Mouse (Mus musculus) liver, embryonic 13.5 days (tissue): ENCODE measurements around the gene Rap1gds1. TPM values are rescaled to one million over a fixed set of nuclear protein-coding genes. Genes with fewer than 3 reads are reported as not detected.

Experiments used
- ATAC-seq: fragments of 200-750 bp; cut with Nextera tagmentation; 2 replicates; pipeline ENCODE4 v1.8.0; 2017; ENCODE audit warnings: low read depth, mild to moderate bottlenecking, moderate number of reproducible peaks, moderate library complexity
- DNase-seq: peaks from one replicate; pipeline ENCODE4 v3.0.0; 2022
- H3K27ac ChIP-seq: fragments of 300-500 bp; sonication (generic); 2 replicates; pipeline ENCODE4 v1.5.1; 2015; ENCODE audit warnings: moderate library complexity, mild to moderate bottlenecking, inconsistent platforms
- H3K27me3 ChIP-seq: fragments of 300-500 bp; sonication (generic); 2 replicates; pipeline ENCODE4 v1.6.1; 2015; ENCODE audit warnings: mild to moderate bottlenecking, inconsistent platforms
- H3K36me3 ChIP-seq: fragments of 300-500 bp; sonication (generic); 2 replicates; pipeline ENCODE4 v1.6.1; 2015; ENCODE audit warnings: mild to moderate bottlenecking, inconsistent platforms
- H3K4me1 ChIP-seq: fragments of 300-500 bp; sonication (generic); replicated peaks from 2 replicates; pipeline ENCODE4 v1.6.1; 2015; ENCODE audit warnings: inconsistent platforms
- H3K4me2 ChIP-seq: fragments of 300-500 bp; sonication (generic); 2 replicates; pipeline ENCODE4 v1.6.1; 2015; ENCODE audit warnings: inconsistent platforms, mild to moderate bottlenecking, moderate library complexity
- H3K4me3 ChIP-seq: fragments of 300-500 bp; sonication (generic); replicated peaks from 2 replicates; pipeline ENCODE4 v1.5.1; 2015; ENCODE audit warnings: mild to moderate bottlenecking, inconsistent platforms
- H3K9ac ChIP-seq: fragments of 300-500 bp; sonication (generic); 2 replicates; pipeline ENCODE4 v1.6.1; 2015; ENCODE audit warnings: mild to moderate bottlenecking, inconsistent platforms
- H3K9me3 ChIP-seq: fragments of 300-500 bp; sonication (generic); replicated peaks from 2 replicates; pipeline ENCODE4 v1.6.1; 2016; ENCODE audit warnings: inconsistent platforms
- WGBS: fragments of 180-500 bp; shearing (Covaris S2); methylation state at CpG from one replicate; pipeline ENCODE4 v1.1.7; 2015; ENCODE audit not compliant: insufficient replicate concordance; 5-methylcytosine and 5-hydroxymethylcytosine counted together
- polyA plus RNA-seq: library from polyadenylated mRNA; unstranded; fragments of >200 nt; fragmentation: Nextera tagmentation; extraction: Ambion mirVana; gene quantifications from 2 replicates; pipeline ENCODE4 v1.2.1, GENCODE M21; 2015

The Rap1gds1 gene
- polyA plus RNA-seq, 1 experiment from 2014 or later, result 18.2 TPM

GRCm38 (mm10) chr3:138991367-138991766, 83.6 kb downstream of the Rap1gds1 start:
- no peaks in the 10 kb centered on the region; the same call in 1 of the 2 replicates for H3K4me1 ChIP-seq
- no peak for DNase-seq
- no peak overlapping the region for H3K4me3 ChIP-seq
- no peak for ATAC-seq
- H3K36me3 ChIP-seq, result peaks cover 3% of the 10 kb centered on the region; the same call in 1 of the 2 replicates
- WGBS, result 70% methylated on average over 1 of the region's 1 CpGs
- H3K4me2 ChIP-seq, result no peak overlapping the region
- no peaks in the 10 kb centered on the region for H3K9me3 ChIP-seq
- H3K27ac ChIP-seq, result no peak overlapping the region
- H3K9ac ChIP-seq, result no peak overlapping the region
- H3K27me3 ChIP-seq, result no peaks in the 10 kb centered on the region

- no peaks in the 10 kb centered on the region for H3K27me3 ChIP-seq
- 43% methylated on average over 7 of the region's 7 CpGs for WGBS
- no peaks in the 10 kb centered on the region for H3K9me3 ChIP-seq
- H3K36me3 ChIP-seq, result peaks cover 3% of the 10 kb centered on the region; the same call in 1 of the 2 replicates
- DNase-seq, result no peak
- no peak overlapping the region for H3K27ac ChIP-seq
- H3K9ac ChIP-seq, result no peak overlapping the region
- H3K4me1 ChIP-seq, result no peaks in the 10 kb centered on the region; the same call in 1 of the 2 replicates
- H3K4me2 ChIP-seq, result no peak overlapping the region
- H3K4me3 ChIP-seq, result no peak overlapping the region
- ATAC-seq, result peak; percentile 47
These were observed 85.9 kb downstream of the Rap1gds1 start for GRCm38 (mm10) chr3:138989141-138989540.

- Histone ChIP-seq H3K36me3 (peaks cover 3% of the 10 kb centered on the region; the same call in 1 of the 2 replicates), H3K9ac (no peak overlapping the region), H3K9me3 (no peaks in the 10 kb centered on the region), H3K27ac (no peak overlapping the region), H3K4me2 (no peak overlapping the region), H3K4me1 (no peaks in the 10 kb centered on the region; the same call in 1 of the 2 replicates), H3K4me3 (no peak overlapping the region), H3K27me3 (no peaks in the 10 kb centered on the region)
- no peak for DNase-seq
- ATAC-seq, result no peak
- WGBS, result 80% methylated on average over 5 of the region's 5 CpGs
These were observed 87.0 kb downstream of the Rap1gds1 start for GRCm38 (mm10) chr3:138988004-138988403.

DNA sequence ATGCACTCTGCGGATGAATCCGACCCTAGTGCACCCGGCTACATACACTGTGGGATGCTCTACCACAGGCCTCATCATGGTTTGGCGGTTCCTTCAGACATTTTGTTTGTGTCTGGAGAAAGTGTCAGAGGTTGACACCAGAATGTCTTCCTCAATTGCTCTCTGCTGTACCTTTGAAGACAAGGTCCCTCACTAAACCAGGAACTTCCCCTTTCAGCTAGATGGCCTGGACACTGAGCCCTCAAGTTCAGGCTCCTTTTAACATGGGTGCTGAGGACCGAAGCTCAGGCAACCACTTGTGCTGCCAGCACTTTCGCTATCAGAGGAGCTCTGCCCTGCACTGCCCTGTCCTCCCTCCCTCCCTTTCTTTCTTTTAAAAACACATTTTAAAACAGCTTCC, 92.8 kb downstream of the Rap1gds1 start:
- no peaks in the 10 kb centered on the region for H3K4me1 ChIP-seq
- no peak overlapping the region for H3K27ac ChIP-seq
- H3K4me2 ChIP-seq, result no peak overlapping the region
- peaks cover under 1% of the 10 kb centered on the region; the same call in 1 of the 2 replicates for H3K36me3 ChIP-seq
- no peak overlapping the region for H3K4me3 ChIP-seq
- H3K9me3 ChIP-seq, result no peaks in the 10 kb centered on the region
- 79% methylated on average over 6 of the region's 6 CpGs for WGBS
- ATAC-seq (no peak), DNase-seq (no peak)
- H3K9ac ChIP-seq, result no peak overlapping the region
- no peaks in the 10 kb centered on the region for H3K27me3 ChIP-seq

- Histone ChIP-seq H3K4me2 (no peak overlapping the region), H3K36me3 (no peaks in the 10 kb centered on the region), H3K27me3 (no peaks in the 10 kb centered on the region), H3K4me1 (no peaks in the 10 kb centered on the region), H3K9me3 (no peaks in the 10 kb centered on the region), H3K9ac (no peak overlapping the region), H3K4me3 (no peak overlapping the region), H3K27ac (no peak overlapping the region)
- DNase-seq, result no peak
- 83% methylated on average over 1 of the region's 1 CpGs for WGBS
- ATAC-seq, result no peak
These were observed 97.6 kb downstream of the Rap1gds1 start for GRCm38 (mm10) chr3:138977413-138977812.

- Histone ChIP-seq H3K9me3 (no peaks in the 10 kb centered on the region), H3K4me3 (no peak overlapping the region), H3K9ac (no peak overlapping the region), H3K4me2 (no peak overlapping the region), H3K36me3 (peaks cover 6% of the 10 kb centered on the region), H3K4me1 (peaks cover 3% of the 10 kb centered on the region), H3K27ac (no peak overlapping the region), H3K27me3 (no peaks in the 10 kb centered on the region)
- DNase-seq, result no peak
- no peak for ATAC-seq
- WGBS, result 85% methylated on average over 9 of the region's 9 CpGs
These were observed 107.4 kb downstream of the Rap1gds1 start for GRCm38 (mm10) chr3:138967627-138968026.

GRCm38 (mm10) chr3:138958527-138958926, 116.5 kb downstream of the Rap1gds1 start:
- H3K4me2 ChIP-seq, result no peak overlapping the region
- H3K9ac ChIP-seq, result no peak overlapping the region
- H3K36me3 ChIP-seq, result peaks cover 43% of the 10 kb centered on the region
- H3K4me1 ChIP-seq, result peaks cover 3% of the 10 kb centered on the region
- 72% methylated on average over 8 of the region's 8 CpGs for WGBS
- no peaks in the 10 kb centered on the region for H3K27me3 ChIP-seq
- H3K27ac ChIP-seq, result no peak overlapping the region
- no peaks in the 10 kb centered on the region for H3K9me3 ChIP-seq
- no peak for ATAC-seq
- H3K4me3 ChIP-seq, result no peak overlapping the region
- DNase-seq, result no peak

DNA sequence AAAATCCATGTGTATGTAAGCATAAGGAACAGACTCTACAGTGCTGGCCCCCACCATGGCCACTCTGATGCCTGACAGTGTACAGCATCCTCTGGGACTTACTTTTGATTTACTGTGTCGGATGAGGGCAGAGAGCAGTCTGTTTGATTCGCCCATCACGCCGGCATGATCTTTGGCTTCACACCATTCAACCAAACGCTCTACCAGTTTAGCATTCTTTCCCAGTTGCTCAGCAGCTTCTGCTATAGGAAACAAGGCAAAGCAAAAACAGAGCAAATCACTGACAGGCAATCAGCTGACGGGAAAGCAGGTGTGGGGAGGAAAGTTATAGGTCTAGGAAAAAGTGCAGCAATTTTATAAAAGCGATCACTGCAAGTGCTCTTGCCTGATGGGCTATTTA, 119.8 kb downstream of the Rap1gds1 start:
- Histone ChIP-seq H3K4me3 (no peak overlapping the region), H3K36me3 (peaks cover 41% of the 10 kb centered on the region)

DNA sequence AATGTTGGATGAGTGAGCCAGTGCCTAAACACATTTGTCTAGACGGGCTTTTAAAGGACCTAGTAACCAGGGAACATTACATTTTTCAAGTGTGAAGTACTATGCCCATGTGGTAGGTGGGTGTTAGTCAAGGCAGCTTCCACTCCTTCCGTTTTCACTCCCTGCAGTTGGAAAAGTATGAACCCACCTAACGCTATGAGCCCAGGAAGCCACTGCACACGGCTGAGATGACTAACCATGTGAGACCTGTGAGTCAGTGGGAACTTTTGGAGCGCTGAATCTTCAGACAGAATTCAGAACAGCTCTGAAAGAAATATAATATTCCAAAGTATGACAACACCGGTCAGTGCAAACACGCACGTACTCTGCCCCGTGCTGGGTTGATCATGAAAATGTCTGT, 125.9 kb downstream of the Rap1gds1 start:
- no peaks in the 10 kb centered on the region for H3K27me3 ChIP-seq
- H3K4me1 ChIP-seq, result no peaks in the 10 kb centered on the region
- no peak overlapping the region for H3K4me3 ChIP-seq
- H3K27ac ChIP-seq, result no peak overlapping the region
- ATAC-seq, result no peak
- WGBS, result 88% methylated on average over 9 of the region's 9 CpGs
- H3K9ac ChIP-seq, result no peak overlapping the region
- H3K9me3 ChIP-seq, result no peaks in the 10 kb centered on the region
- H3K36me3 ChIP-seq, result peaks cover 35% of the 10 kb centered on the region
- no peak overlapping the region for H3K4me2 ChIP-seq
- no peak for DNase-seq

More for the DNA sequence above, 119.8 kb downstream of the Rap1gds1 start:
- Histone ChIP-seq H3K4me1 (no peaks in the 10 kb centered on the region), H3K27me3 (no peaks in the 10 kb centered on the region), H3K27ac (no peak overlapping the region), H3K4me2 (no peak overlapping the region), H3K9ac (no peak overlapping the region), H3K9me3 (no peaks in the 10 kb centered on the region)
- no peak for ATAC-seq
- 83% methylated on average over 7 of the region's 7 CpGs for WGBS
- DNase-seq, result no peak

- Histone ChIP-seq H3K4me2 (no peak overlapping the region), H3K4me1 (no peaks in the 10 kb centered on the region), H3K27ac (no peak overlapping the region), H3K27me3 (no peaks in the 10 kb centered on the region), H3K4me3 (no peak overlapping the region), H3K36me3 (peaks cover 38% of the 10 kb centered on the region), H3K9ac (no peak overlapping the region), H3K9me3 (no peaks in the 10 kb centered on the region)
- 87% methylated on average over 3 of the region's 3 CpGs for WGBS
- DNase-seq, result no peak
- no peak for ATAC-seq
These were observed 129.5 kb downstream of the Rap1gds1 start for GRCm38 (mm10) chr3:138945516-138945915.

DNA sequence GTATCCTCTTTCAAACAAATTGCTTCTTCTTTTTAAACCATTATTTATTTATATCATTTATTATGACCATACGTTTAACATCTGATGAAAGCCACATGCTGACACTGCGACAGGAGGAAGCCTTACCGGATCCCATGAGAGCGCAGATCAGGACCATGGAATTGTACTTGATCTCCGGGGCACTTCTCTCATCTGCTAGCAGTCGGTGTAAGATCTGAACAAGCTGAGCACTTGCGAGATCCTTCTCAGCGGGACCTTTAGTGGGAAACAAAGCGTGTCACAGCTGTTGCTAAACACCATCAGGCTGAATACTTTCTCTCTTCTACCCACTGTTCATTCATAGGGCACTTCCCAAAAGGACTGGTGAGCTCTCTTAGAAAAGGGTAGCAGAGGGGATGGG, 133.4 kb downstream of the Rap1gds1 start:
- 77% methylated on average over 9 of the region's 9 CpGs for WGBS
- H3K27me3 ChIP-seq, result no peaks in the 10 kb centered on the region
- H3K27ac ChIP-seq, result no peak overlapping the region
- no peaks in the 10 kb centered on the region for H3K4me1 ChIP-seq
- no peak overlapping the region for H3K4me2 ChIP-seq
- DNase-seq (no peak), ATAC-seq (no peak)
- H3K36me3 ChIP-seq, result peaks cover 46% of the 10 kb centered on the region
- no peak overlapping the region for H3K4me3 ChIP-seq
- H3K9me3 ChIP-seq, result no peaks in the 10 kb centered on the region
- H3K9ac ChIP-seq, result no peak overlapping the region

- no peak overlapping the region for H3K4me2 ChIP-seq
- no peak overlapping the region for H3K9ac ChIP-seq
- ATAC-seq, result no peak
- H3K9me3 ChIP-seq, result no peaks in the 10 kb centered on the region
- no peaks in the 10 kb centered on the region for H3K4me1 ChIP-seq
- no peak overlapping the region for H3K4me3 ChIP-seq
- DNase-seq, result no peak
- H3K27me3 ChIP-seq, result no peaks in the 10 kb centered on the region
- no peak overlapping the region for H3K27ac ChIP-seq
- H3K36me3 ChIP-seq, result peaks cover 25% of the 10 kb centered on the region
- WGBS, result 85% methylated on average over 10 of the region's 10 CpGs
These were observed 137.8 kb downstream of the Rap1gds1 start for GRCm38 (mm10) chr3:138937241-138937640.
